Mouse (Mus musculus) liver, embryonic 11.5 days (tissue): Measurements from ENCODE around the gene Rundc1. TPM values are rescaled to one million over a fixed set of nuclear protein-coding genes. Genes with fewer than 3 reads are reported as not detected.
A peak's percentile ranks its signal among the peaks of the same experiment; 100 is the strongest.

Experiments used
- ATAC-seq: fragments of 200-750 bp; cut with Nextera tagmentation; replicated peaks from 2 replicates; pipeline ENCODE4 v1.8.0; 2017; ENCODE audit warnings: moderate number of reproducible peaks, mild to moderate bottlenecking, moderate TSS enrichment, moderate library complexity; ENCODE audit not compliant: low FRiP score
- DNase-seq: peaks from one replicate; pipeline ENCODE4 v3.0.0-alpha.2; 2017; ENCODE audit warnings: low spot score
- H3K27ac ChIP-seq: fragments of 300-500 bp; sonication (generic); 2 replicates; pipeline ENCODE4 v1.5.1; 2014; ENCODE audit warnings: mild to moderate bottlenecking, low read depth, low read length, control low read depth
- H3K27me3 ChIP-seq: fragments of 300-500 bp; sonication (generic); replicated peaks from 2 replicates; pipeline ENCODE4 v1.6.1; 2014; ENCODE audit warnings: low read length, mixed read lengths; ENCODE audit not compliant: control insufficient read depth, insufficient read depth
- H3K36me3 ChIP-seq: fragments of 300-500 bp; sonication (generic); 2 replicates; pipeline ENCODE4 v1.6.1; 2014; ENCODE audit warnings: mild to moderate bottlenecking, low read length, moderate library complexity, mixed read lengths; ENCODE audit not compliant: control insufficient read depth, insufficient read depth
- H3K4me1 ChIP-seq: fragments of 300-500 bp; sonication (generic); replicated peaks from 2 replicates; pipeline ENCODE4 v1.6.1; 2014; ENCODE audit warnings: low read length, mixed read lengths; ENCODE audit not compliant: control insufficient read depth, insufficient read depth
- H3K4me2 ChIP-seq: fragments of 300-500 bp; sonication (generic); 2 replicates; pipeline ENCODE4 v1.6.1; 2014; ENCODE audit warnings: mild to moderate bottlenecking, control low read depth, moderate library complexity
- H3K4me3 ChIP-seq: fragments of 300-500 bp; sonication (generic); 2 replicates; pipeline ENCODE4 v1.5.1; 2014; ENCODE audit warnings: low read depth, low read length, control low read depth
- H3K9ac ChIP-seq: fragments of 300-500 bp; sonication (generic); 2 replicates; pipeline ENCODE4 v1.6.1; 2014; ENCODE audit warnings: low read depth, low read length, control low read depth
- H3K9me3 ChIP-seq: fragments of 300-500 bp; sonication (generic); 2 replicates; pipeline ENCODE4 v1.6.1; 2016; ENCODE audit warnings: low read length, inconsistent platforms, mixed read lengths; ENCODE audit not compliant: control insufficient read depth
- WGBS: fragments of 180-500 bp; shearing (Covaris S2); extraction: QIAGEN DNeasy Blood & Tissue Kit; methylation state at CpG from one replicate; pipeline ENCODE4 v1.1.7; 2014; 5-methylcytosine and 5-hydroxymethylcytosine counted together
- polyA plus RNA-seq: library from polyadenylated mRNA; unstranded; fragments of >200 nt; fragmentation: Nextera tagmentation; extraction: Ambion mirVana; gene quantifications from 2 replicates; pipeline ENCODE4 v1.2.1, GENCODE M21; 2014

Gene Rundc1
- polyA plus RNA-seq, 1 experiment from 2014 or later: 13.4 TPM

DNA sequence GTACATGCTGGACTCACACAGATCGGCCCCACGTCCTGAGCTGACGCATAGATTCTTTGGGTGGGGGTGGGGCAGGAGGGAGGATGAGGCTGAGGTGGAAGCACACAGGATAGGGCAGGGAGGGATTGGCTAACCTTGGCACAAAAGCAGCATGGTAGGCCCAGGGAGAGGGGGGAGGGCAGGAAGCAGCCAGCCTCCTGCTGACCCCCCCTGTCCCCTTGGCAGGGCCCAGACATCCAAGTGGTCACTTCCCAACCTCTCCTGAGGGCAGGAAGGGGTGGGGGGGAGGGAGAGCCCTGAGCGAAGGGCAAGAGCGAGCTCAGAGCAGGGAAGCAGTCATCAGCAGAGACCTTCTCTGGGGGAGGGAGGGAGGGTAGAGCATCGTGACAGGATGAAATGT lies 34.8 kb downstream of the Rundc1 start:
- H3K4me3 ChIP-seq: no peak overlapping the region
- no peak for DNase-seq
- no peak overlapping the region for H3K9ac ChIP-seq
- H3K36me3 ChIP-seq: peaks cover 16% of the 10 kb centered on the region
- no peak overlapping the region for H3K27ac ChIP-seq
- H3K4me1 ChIP-seq: peaks cover 32% of the 10 kb centered on the region
- H3K9me3 ChIP-seq: no peaks in the 10 kb centered on the region
- 61% methylated on average over 6 of the region's 6 CpGs for WGBS
- no peak overlapping the region for H3K4me2 ChIP-seq
- 0 out of 2 replicates have a peak, but pooled peaks have one; percentile 16 for ATAC-seq
- H3K27me3 ChIP-seq: no peaks in the 10 kb centered on the region

DNA sequence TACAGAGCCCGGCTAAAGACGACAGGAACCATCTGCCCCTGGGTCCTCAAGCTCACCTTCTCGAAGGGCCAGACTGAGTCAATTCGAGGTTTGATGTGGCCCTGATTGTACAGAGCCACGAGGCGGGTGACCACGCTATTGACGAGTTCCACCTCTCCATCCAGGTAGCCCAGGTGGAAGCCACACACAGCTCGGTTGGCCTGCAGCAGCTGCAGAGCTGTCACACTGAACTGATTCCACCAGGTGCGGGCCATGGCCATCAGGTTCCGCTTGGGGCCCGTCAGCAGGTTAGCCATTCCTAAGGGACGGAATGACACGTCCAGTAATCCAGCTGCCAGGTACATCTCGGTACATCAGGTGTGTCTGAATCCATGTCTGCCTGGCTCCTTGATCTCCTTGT lies 35.4 kb downstream of the Rundc1 start:
- Histone ChIP-seq H3K9me3 (no peaks in the 10 kb centered on the region), H3K27me3 (no peaks in the 10 kb centered on the region), H3K27ac (no peak overlapping the region), H3K36me3 (peaks cover 16% of the 10 kb centered on the region), H3K4me1 (peaks cover 38% of the 10 kb centered on the region), H3K9ac (no peak overlapping the region), H3K4me3 (no peak overlapping the region), H3K4me2 (no peak overlapping the region)
- ATAC-seq (no peak), DNase-seq (no peak)
- WGBS: 84% methylated on average over 15 of the region's 15 CpGs

DNA sequence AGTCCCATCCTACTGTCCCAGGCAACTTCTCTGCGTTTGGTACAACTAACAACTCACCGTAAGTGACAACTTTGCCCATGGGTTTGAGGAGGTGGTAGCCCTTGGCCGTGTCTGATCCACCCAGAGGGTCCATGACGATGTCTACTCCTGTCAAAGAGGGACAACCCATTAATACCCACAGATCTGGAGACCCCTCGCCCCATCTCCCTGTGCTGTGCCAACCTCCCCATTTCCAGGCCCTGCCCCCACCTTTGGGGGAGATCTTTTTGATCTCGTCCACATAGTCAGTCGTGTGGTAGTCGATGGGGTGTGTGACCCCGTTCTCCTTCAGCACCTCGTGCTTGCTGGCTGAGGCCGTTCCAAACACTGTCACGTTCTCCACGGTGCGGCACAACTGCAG lies 37.3 kb downstream of the Rundc1 start:
- Histone ChIP-seq H3K27me3 (no peaks in the 10 kb centered on the region), H3K4me3 (no peak overlapping the region), H3K4me1 (peaks cover 52% of the 10 kb centered on the region), H3K27ac (no peak overlapping the region), H3K36me3 (peaks cover 16% of the 10 kb centered on the region), H3K9ac (no peak overlapping the region), H3K9me3 (no peaks in the 10 kb centered on the region), H3K4me2 (no peak overlapping the region)
- ATAC-seq: no peak
- 88% methylated on average over 14 of the region's 14 CpGs for WGBS
- DNase-seq: no peak

DNA sequence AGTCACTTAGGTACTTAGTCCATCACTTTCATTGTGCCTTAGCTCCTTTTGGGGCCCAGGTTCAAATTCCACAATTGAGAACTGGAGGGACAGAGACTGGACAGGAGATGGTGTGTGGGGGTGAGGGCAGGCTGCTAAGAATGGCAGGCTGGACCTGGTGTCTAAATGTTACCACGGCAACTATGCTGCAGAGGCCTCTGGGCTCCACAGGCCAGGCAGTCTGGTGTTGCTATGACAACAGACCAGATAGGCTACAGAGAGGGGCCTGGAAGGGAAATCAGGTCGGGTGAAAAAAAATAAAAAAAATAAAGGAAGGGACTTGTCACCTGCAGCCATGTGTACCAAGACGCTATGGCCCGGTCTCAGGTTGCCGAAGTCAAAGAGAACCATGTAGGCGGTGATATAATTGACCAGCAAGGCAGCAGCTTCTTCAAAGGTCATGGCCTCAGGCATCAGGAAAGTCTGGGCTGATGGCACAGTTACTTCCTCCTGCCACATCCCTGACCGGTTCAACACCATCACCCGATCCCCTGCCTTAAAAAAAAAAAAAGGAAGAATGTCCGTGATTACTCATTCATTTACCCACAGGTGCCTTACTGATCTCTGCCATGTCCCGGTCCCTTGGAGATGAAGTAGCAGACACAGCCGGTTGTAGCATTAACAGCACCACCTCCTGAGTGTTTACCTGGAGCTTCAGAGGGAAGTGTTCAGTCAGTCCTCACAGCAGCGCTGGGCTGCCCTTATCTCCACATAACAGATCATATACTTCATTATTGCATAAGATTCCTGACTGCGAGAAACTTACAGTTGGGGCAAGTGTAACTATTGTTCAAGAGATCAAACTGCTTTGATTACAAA lies 37.9 kb downstream of the Rundc1 start:
- no peaks in the 10 kb centered on the region for H3K27me3 ChIP-seq
- peaks cover 52% of the 10 kb centered on the region for H3K4me1 ChIP-seq
- ATAC-seq (0 out of 2 replicates have a peak, but pooled peaks have one; percentile 23), DNase-seq (no peak)
- WGBS: 30% methylated on average over 13 of the region's 13 CpGs
- no peaks in the 10 kb centered on the region for H3K9me3 ChIP-seq
- H3K36me3 ChIP-seq: peaks cover 15% of the 10 kb centered on the region
- no peak overlapping the region for H3K4me3 ChIP-seq
- H3K4me2 ChIP-seq: peak overlapping the region; percentile 100
- H3K27ac ChIP-seq: peak overlapping the region; percentile 13; the same call in 1 of the 2 replicates
- no peak overlapping the region for H3K9ac ChIP-seq

DNA sequence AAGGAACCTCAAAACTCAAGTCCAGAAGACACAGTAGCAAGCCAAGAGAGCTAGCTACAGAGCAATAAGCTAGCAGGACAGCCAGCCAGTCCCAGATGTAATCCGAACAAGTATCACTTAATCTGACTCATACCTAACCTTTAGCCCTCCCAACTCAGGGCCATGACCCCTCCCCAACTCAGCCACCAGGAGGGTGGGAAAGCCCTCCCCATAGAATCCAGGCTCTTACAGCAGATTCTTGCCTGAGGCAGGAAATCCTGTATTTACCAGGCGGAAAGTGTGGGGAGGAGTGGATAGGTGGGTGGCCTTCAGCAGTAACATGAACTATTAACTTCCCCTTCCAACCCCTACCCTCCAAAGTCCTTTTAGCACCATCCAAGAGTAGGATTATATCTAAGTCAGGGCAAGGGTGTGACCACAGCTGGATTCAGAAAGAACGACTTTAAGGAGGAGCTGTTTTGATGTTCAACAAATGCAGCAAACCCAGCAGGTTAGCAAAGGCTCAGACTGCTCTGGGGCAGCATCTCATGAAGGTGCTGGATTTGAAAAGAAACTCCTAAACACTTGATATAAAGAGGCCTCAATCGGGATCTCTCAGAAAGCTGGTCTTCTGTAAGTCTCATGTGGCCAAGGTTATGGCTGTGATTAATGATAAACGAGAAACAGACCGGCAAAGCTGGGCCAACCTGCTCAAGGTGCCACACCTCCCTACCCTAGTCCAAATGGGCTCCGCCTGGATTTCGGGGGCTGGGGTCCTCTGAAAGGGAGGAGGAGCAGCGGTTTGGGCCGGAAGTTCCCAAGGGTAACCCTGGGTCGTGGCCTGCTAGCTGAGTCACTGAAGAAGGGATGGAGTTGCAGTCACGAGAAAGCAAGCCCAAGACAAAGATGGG lies 39.6 kb downstream of the Rundc1 start, which contains the start of gene Rnd2:
Rnd2 (plus strand) TSS at position 789 of the 890 bp plus-strand sequence.
- Histone ChIP-seq H3K27ac (peak within 1 kb of the TSS; percentile 55), H3K9me3 (no peaks in the 10 kb centered on the region), H3K4me1 (peaks cover 56% of the 10 kb centered on the region), H3K27me3 (no peaks in the 10 kb centered on the region), H3K4me2 (peak within 1 kb of the TSS; percentile 100), H3K4me3 (peak within 1 kb of the TSS; percentile 81), H3K36me3 (peaks cover 8% of the 10 kb centered on the region; the same call in 1 of the 2 replicates), H3K9ac (peak within 1 kb of the TSS; percentile 66)
- WGBS: 9% methylated on average over 12 of the region's 12 CpGs
- no peak for DNase-seq
- no peak for ATAC-seq

DNA sequence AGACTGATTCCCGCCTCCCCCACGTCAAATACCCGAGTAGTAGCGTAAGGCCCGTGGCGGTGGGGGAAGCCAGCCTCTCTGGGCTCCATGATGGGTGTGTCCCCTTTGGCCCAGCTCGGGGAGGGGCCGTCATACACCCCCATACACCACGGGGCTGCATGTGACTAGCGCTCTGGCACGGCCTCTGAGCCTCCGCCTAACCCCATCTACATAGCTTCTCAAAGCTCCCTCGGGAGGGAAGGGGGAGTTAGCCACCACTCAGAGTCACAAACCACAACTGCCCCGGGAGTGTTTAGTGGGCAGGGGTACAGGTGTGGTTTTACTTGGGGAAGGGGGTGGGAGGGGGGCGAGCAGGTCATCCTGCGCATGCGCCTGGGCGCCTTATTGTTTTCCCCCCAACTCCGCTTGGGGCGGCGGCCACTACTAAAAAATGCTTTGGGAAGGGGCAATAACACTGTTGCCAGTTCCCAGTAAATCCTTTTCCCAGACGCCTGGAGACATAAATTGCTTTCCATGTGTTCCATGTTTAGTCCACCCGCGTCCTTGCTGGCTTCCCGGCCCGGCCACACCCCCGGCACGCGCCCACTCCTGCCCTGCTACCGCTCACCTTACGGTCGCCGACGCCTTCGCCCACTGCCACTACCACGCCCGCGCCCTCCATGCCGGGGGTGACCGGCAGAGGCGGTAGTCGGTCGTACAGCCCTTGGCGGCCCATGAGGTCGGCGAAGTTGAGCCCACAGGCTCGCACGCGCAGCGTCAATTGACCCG lies 40.4 kb downstream of the Rundc1 start:
- Histone ChIP-seq H3K4me2 (peak overlapping the region; percentile 100), H3K9ac (peak overlapping the region; percentile 66), H3K9me3 (no peaks in the 10 kb centered on the region), H3K4me1 (peaks cover 51% of the 10 kb centered on the region), H3K27me3 (no peaks in the 10 kb centered on the region), H3K27ac (peak overlapping the region; percentile 55), H3K36me3 (peaks cover 5% of the 10 kb centered on the region; the same call in 1 of the 2 replicates), H3K4me3 (peak overlapping the region; percentile 81)
- peak; percentile 72 for DNase-seq
- ATAC-seq: peak; percentile 19; the same call in 1 of the 2 replicates
- 2% methylated on average over 51 of the region's 51 CpGs for WGBS

DNA sequence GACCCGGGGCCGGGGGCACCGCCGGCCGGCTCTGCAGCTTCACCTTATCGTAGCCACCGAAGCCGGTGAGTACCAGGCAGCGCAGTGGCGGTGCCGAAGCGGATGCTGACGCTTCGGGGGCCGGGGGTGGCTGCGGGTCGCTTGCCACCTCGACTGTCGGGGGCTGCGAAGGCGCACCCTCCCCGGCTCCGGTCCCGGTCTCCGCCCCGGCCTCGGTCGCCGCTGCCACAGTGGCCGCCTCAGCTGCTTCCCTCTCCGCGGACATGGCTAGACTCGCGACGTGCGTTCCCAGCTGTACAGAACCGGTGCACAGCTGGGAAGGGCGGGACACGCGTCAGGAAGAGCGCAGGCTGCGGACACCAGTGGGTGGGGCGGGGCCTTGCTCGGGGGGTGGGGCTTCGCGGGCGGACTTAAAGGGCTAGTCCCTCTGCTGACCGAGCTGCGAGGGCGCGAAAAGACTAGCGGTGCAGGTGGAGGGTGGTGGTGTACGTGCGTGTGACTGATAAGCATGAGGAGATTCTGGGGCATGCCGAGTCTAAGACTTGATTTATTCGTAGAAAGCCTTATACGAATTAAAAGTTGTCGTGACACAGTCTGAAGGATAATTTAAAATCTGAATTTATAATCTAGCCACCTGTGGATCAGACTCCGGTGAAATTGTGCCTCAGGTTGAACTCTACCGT lies 41.1 kb downstream of the Rundc1 start, which contains the start of gene Vat1:
Vat1 (minus strand) TSS at position 362 of the 683 bp plus-strand sequence.
- H3K27me3 ChIP-seq: no peaks in the 10 kb centered on the region
- DNase-seq (peak; percentile 75), ATAC-seq (peak; percentile 60)
- H3K36me3 ChIP-seq: 0 out of 2 replicates have a peak, but pooled peaks cover 2% of the 10 kb centered on the region
- H3K4me2 ChIP-seq: peak within 1 kb of the TSS; percentile 100
- H3K4me1 ChIP-seq: peaks cover 51% of the 10 kb centered on the region
- peak within 1 kb of the TSS; percentile 55 for H3K27ac ChIP-seq
- 1% methylated on average over 60 of the region's 60 CpGs for whole genome bisulfite sequencing
- no peaks in the 10 kb centered on the region for H3K9me3 ChIP-seq
- H3K9ac ChIP-seq: peak within 1 kb of the TSS; percentile 66
- peak within 1 kb of the TSS; percentile 81 for H3K4me3 ChIP-seq
